Mouse (Mus musculus): Measurements from ENCODE around the gene Cd81.

DNA sequence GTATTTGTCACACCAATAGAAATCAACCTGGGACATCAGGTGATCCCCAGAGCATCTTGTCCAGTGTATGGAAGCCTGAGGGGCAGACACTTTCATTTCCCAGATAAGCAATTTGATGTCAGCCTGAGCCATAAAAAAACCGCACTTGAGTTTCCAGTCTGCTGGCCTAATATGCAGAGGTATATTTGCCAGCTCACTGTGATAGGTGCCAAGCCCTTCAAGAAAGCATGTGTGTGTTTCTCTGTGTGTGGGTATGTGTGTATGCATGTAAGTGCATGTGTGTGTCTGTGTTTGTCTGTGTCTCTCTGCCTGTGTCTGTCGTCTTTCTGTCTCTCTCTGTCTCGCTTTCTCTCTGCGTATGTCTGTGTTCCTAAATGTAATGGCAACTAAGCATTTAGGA, 25.3 kb upstream of the Cd81 start:
- no peak for TF ChIP-seq CTCF (IDR thresholded peaks at IDR 0.05; ENCODE audit: extremely low read depth, insufficient read depth, low read length)
- TF ChIP-seq POLR2A (IDR thresholded peaks at IDR 0.05; ENCODE audit: extremely low read depth, insufficient read depth, low read length) = no peak

Measured in cortical plate, adult 2 months (tissue).